ENCODE assay signal across 19 mouse cellular contexts in the genomic region with DNA sequence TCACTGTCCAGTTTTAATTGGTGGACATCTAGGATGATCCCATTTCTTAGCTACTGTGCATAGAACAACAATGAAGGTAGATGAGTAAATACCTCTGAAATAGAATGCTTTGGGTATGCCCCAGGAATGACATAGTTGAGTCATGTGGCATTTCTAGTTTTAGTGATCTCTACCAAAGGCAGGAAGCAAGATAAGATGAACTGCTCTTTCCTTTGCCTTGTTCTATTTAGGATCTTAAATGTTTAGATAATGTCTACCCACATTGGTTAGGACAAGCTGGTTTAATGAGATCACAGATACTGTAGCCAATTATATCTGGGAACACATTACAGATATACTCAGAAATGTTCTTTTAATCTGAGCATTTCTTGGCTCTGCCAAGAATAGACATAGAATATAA. TPM values are rescaled to one million over a fixed set of nuclear protein-coding genes. Genes with fewer than 3 reads are reported as not detected.
"Had no signal": no experiment of that assay in that cellular context is flagged by ENCODE, and none has a peak within 500 bp of the region (broad histone marks: within the 10 kb centered on the region; RNA-seq: fewer than 3 reads in every experiment).

No protein-coding gene starts in this region.

- H3K9ac ChIP-seq: neural tube, embryonic 15.5 days; stomach, embryonic 15.5 days had no signal

- H3K4me3 ChIP-seq: neural tube, embryonic 15.5 days; stomach, embryonic 15.5 days had no signal

- H3K4me1 ChIP-seq: neural tube, embryonic 15.5 days; stomach, embryonic 15.5 days had no signal

- H3K27me3 ChIP-seq: neural tube, embryonic 15.5 days; stomach, embryonic 15.5 days had no signal

- DNase-seq: retina, postnatal 1 day; right cerebral cortex, adult 18-20 months; right cerebral cortex, postnatal 14 days; right cerebral cortex, postnatal 25 days; right cerebral cortex, postnatal 4 days; spleen, adult 18-20 months; thymus, adult 18-20 months; thymus, adult 2 months; thymus, postnatal 14 days; thymus, postnatal 25 days; thymus, postnatal 36 days; thymus, postnatal 4 days had no signal

- H3K27ac ChIP-seq: neural tube, embryonic 15.5 days; stomach, embryonic 15.5 days; stomach, postnatal 0 days had no signal

- H3K36me3 ChIP-seq: neural tube, embryonic 15.5 days; stomach, embryonic 15.5 days had no signal

- H3K4me2 ChIP-seq: neural tube, embryonic 15.5 days; stomach, embryonic 15.5 days had no signal

- H3K9me3 ChIP-seq: stomach, embryonic 15.5 days had no signal

RNA-seq across cellular contexts. Expression of a gene that starts 7.9 kb away (rescaled TPM):
- polyA plus RNA-seq: neural tube, embryonic 14.5 days had no signal

RNA-seq across cellular contexts. Expression of a gene that starts 24.3 kb away (rescaled TPM):
- polyA plus RNA-seq: neural tube, embryonic 14.5 days; neural tube, embryonic 15.5 days; small intestine, adult 2 months; stomach, embryonic 14.5 days; testis, adult 2 months had no signal

RNA-seq across cellular contexts. Expression of a gene that starts 52.1 kb away (rescaled TPM):
- polyA plus RNA-seq: neural tube, embryonic 14.5 days; neural tube, embryonic 15.5 days; small intestine, adult 2 months; stomach, embryonic 14.5 days; stomach, postnatal 0 days; testis, adult 2 months had no signal
